Mouse (Mus musculus): ENCODE measurements around the gene Xrcc3. TPM values are rescaled to one million over a fixed set of nuclear protein-coding genes. Genes with fewer than 3 reads are reported as not detected.
A peak's percentile ranks its signal among the peaks of the same experiment; 100 is the strongest.

Xrcc3 gene
- polyA plus RNA-seq, 1 experiment from 2014 or later: 8.0 TPM

GRCm38 (mm10) chr12:111842565-111843433, 29.1 kb upstream of the Xrcc3 start:
- no peak for ATAC-seq (ENCODE audit: insufficient number of reproducible peaks, insufficient read depth, low FRiP score, low TSS enrichment, low read depth)
- Histone ChIP-seq H3K36me3 (peaks cover 27% of the 10 kb centered on the region), H3K4me1 (replicated peaks) (no peaks in the 10 kb centered on the region; the same call in 1 of the 2 replicates), H3K27ac (no peak overlapping the region), H3K4me3 (replicated peaks) (no peak overlapping the region), H3K9ac (replicated peaks) (no peak overlapping the region), H3K27me3 (no peaks in the 10 kb centered on the region), H3K9me3 (no peaks in the 10 kb centered on the region), H3K4me2 (no peak overlapping the region)
- WGBS: 72% methylated on average over 15 of the region's 15 CpGs

DNA sequence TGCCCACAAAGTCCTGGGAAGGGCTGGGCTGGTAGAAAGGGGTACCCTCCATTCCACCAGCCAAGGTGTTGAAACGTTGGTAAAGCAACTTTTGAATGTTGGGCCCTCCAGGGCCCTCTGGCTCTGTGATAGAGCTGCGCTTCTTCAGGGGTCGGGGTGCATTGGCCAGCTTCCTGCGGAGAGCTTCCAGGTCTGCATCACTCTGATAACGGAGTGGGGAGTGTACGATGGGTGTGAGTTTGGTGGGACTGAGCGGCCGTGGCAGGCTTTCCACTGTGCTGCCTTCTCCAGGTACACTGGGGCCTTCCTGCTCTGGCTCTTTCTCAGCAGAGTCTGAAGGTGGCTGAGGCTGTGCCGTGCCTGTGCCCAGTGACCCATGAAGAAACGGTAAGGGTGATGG, 19.8 kb upstream of the Xrcc3 start:
- Histone ChIP-seq H3K36me3 (peaks cover 91% of the 10 kb centered on the region), H3K4me3 (replicated peaks) (no peak overlapping the region), H3K27ac (no peak overlapping the region), H3K9ac (replicated peaks) (no peak overlapping the region), H3K4me2 (no peak overlapping the region), H3K4me1 (replicated peaks) (no peaks in the 10 kb centered on the region), H3K27me3 (no peaks in the 10 kb centered on the region), H3K9me3 (no peaks in the 10 kb centered on the region)
- ATAC-seq (ENCODE audit: insufficient number of reproducible peaks, insufficient read depth, low FRiP score, low TSS enrichment, low read depth): no peak
- WGBS: 89% methylated on average over 10 of the region's 10 CpGs

- no peak overlapping the region for H3K4me2 ChIP-seq
- no peak overlapping the region for H3K27ac ChIP-seq
- H3K27me3 ChIP-seq: no peaks in the 10 kb centered on the region
- H3K4me3 ChIP-seq (replicated peaks): no peak overlapping the region
- H3K9me3 ChIP-seq: no peaks in the 10 kb centered on the region
- peaks cover 92% of the 10 kb centered on the region for H3K36me3 ChIP-seq
- ATAC-seq (ENCODE audit: insufficient number of reproducible peaks, insufficient read depth, low FRiP score, low TSS enrichment, low read depth): no peak
- no peaks in the 10 kb centered on the region for H3K4me1 ChIP-seq (replicated peaks)
- 82% methylated on average over 5 of the region's 5 CpGs for WGBS
- no peak overlapping the region for H3K9ac ChIP-seq (replicated peaks)
Measured at GRCm38 (mm10) chr12:111832643-111833042, 19.0 kb upstream of the Xrcc3 start.

GRCm38 (mm10) chr12:111830375-111830774, 16.7 kb upstream of the Xrcc3 start:
- 90% methylated on average over 10 of the region's 10 CpGs for WGBS

GRCm38 (mm10) chr12:111829954-111830353, 16.3 kb upstream of the Xrcc3 start:
- H3K4me2 ChIP-seq: no peak overlapping the region
- H3K4me1 ChIP-seq (replicated peaks): no peaks in the 10 kb centered on the region
- H3K36me3 ChIP-seq: peaks cover 100% of the 10 kb centered on the region
- no peaks in the 10 kb centered on the region for H3K9me3 ChIP-seq
- WGBS: 91% methylated on average over 9 of the region's 9 CpGs
- H3K27ac ChIP-seq: no peak overlapping the region
- no peak for ATAC-seq (ENCODE audit: insufficient number of reproducible peaks, insufficient read depth, low FRiP score, low TSS enrichment, low read depth)
- no peak overlapping the region for H3K4me3 ChIP-seq (replicated peaks)
- no peaks in the 10 kb centered on the region for H3K27me3 ChIP-seq
- H3K9ac ChIP-seq (replicated peaks): no peak overlapping the region

More at GRCm38 (mm10) chr12:111830375-111830774, 16.7 kb upstream of the Xrcc3 start:
- no peak overlapping the region for H3K27ac ChIP-seq
- H3K27me3 ChIP-seq: no peaks in the 10 kb centered on the region
- no peaks in the 10 kb centered on the region for H3K9me3 ChIP-seq
- no peaks in the 10 kb centered on the region for H3K4me1 ChIP-seq (replicated peaks)
- H3K4me2 ChIP-seq: no peak overlapping the region
- ATAC-seq (ENCODE audit: insufficient number of reproducible peaks, insufficient read depth, low FRiP score, low TSS enrichment, low read depth): no peak
- H3K36me3 ChIP-seq: peaks cover 100% of the 10 kb centered on the region
- H3K4me3 ChIP-seq (replicated peaks): no peak overlapping the region
- no peak overlapping the region for H3K9ac ChIP-seq (replicated peaks)

GRCm38 (mm10) chr12:111829447-111829846, 15.8 kb upstream of the Xrcc3 start:
- Histone ChIP-seq H3K27ac (no peak overlapping the region), H3K36me3 (peaks cover 100% of the 10 kb centered on the region), H3K9ac (replicated peaks) (no peak overlapping the region), H3K27me3 (no peaks in the 10 kb centered on the region), H3K4me3 (replicated peaks) (no peak overlapping the region), H3K9me3 (no peaks in the 10 kb centered on the region), H3K4me2 (no peak overlapping the region), H3K4me1 (replicated peaks) (no peaks in the 10 kb centered on the region)
- 87% methylated on average over 5 of the region's 5 CpGs for WGBS
- ATAC-seq (ENCODE audit: insufficient number of reproducible peaks, insufficient read depth, low FRiP score, low TSS enrichment, low read depth): no peak

- no peaks in the 10 kb centered on the region for H3K4me1 ChIP-seq (replicated peaks)
- H3K4me2 ChIP-seq: no peak overlapping the region
- H3K9ac ChIP-seq (replicated peaks): no peak overlapping the region
- H3K27me3 ChIP-seq: no peaks in the 10 kb centered on the region
- H3K36me3 ChIP-seq: peaks cover 97% of the 10 kb centered on the region
- 93% methylated on average over 12 of the region's 12 CpGs for WGBS
- no peak overlapping the region for H3K4me3 ChIP-seq (replicated peaks)
- H3K9me3 ChIP-seq: no peaks in the 10 kb centered on the region
- no peak for ATAC-seq (ENCODE audit: insufficient number of reproducible peaks, insufficient read depth, low FRiP score, low TSS enrichment, low read depth)
- no peak overlapping the region for H3K27ac ChIP-seq
Measured at GRCm38 (mm10) chr12:111827556-111827955, 13.9 kb upstream of the Xrcc3 start.

GRCm38 (mm10) chr12:111821931-111822330, 8.3 kb upstream of the Xrcc3 start:
- ATAC-seq (ENCODE audit: insufficient number of reproducible peaks, insufficient read depth, low FRiP score, low TSS enrichment, low read depth): no peak
- Histone ChIP-seq H3K4me2 (no peak overlapping the region), H3K27ac (no peak overlapping the region), H3K27me3 (no peaks in the 10 kb centered on the region), H3K9me3 (no peaks in the 10 kb centered on the region), H3K36me3 (peaks cover 69% of the 10 kb centered on the region), H3K9ac (replicated peaks) (no peak overlapping the region), H3K4me1 (replicated peaks) (0 out of 2 replicates have a peak, but pooled peaks cover 6% of the 10 kb centered on the region), H3K4me3 (replicated peaks) (no peak overlapping the region)
- WGBS: 79% methylated on average over 4 of the region's 4 CpGs

- no peak overlapping the region for H3K4me3 ChIP-seq (replicated peaks)
- no peaks in the 10 kb centered on the region for H3K27me3 ChIP-seq
- no peaks in the 10 kb centered on the region for H3K9me3 ChIP-seq
- no peak overlapping the region for H3K9ac ChIP-seq (replicated peaks)
- peaks cover 56% of the 10 kb centered on the region for H3K36me3 ChIP-seq
- WGBS: 68% methylated on average over 7 of the region's 7 CpGs
- no peak overlapping the region for H3K4me2 ChIP-seq
- H3K27ac ChIP-seq: no peak overlapping the region
- ATAC-seq (ENCODE audit: insufficient number of reproducible peaks, insufficient read depth, low FRiP score, low TSS enrichment, low read depth): no peak
- peaks cover 17% of the 10 kb centered on the region for H3K4me1 ChIP-seq (replicated peaks)
Measured at GRCm38 (mm10) chr12:111820708-111821107, 7.0 kb upstream of the Xrcc3 start.

DNA sequence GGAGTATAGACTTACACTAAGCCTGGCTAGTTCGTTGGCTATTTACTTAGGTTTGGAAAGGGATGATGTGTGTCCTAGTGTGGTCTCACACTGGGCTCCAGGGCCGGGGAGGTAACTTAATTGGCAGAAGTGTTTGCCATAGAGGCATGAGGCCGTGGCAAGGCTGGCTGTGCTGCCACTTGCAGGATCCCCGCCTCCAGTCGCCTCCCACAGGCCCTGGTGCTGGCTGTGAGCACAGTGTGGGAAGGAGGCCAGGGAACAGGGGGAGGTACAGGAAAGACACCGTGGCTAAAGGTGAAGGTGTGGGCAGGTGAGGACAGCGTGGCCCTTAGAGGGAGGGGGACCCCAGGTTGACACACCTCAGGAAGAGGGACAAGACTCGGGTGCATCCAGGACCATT, 6.3 kb upstream of the Xrcc3 start:
- H3K4me2 ChIP-seq: no peak overlapping the region
- no peak overlapping the region for H3K9ac ChIP-seq (replicated peaks)
- WGBS: 78% methylated on average over 8 of the region's 8 CpGs
- H3K4me1 ChIP-seq (replicated peaks): peaks cover 25% of the 10 kb centered on the region
- ATAC-seq (ENCODE audit: insufficient number of reproducible peaks, insufficient read depth, low FRiP score, low TSS enrichment, low read depth): no peak
- H3K4me3 ChIP-seq (replicated peaks): no peak overlapping the region
- H3K27ac ChIP-seq: no peak overlapping the region
- peaks cover 49% of the 10 kb centered on the region for H3K36me3 ChIP-seq
- H3K27me3 ChIP-seq: no peaks in the 10 kb centered on the region
- no peaks in the 10 kb centered on the region for H3K9me3 ChIP-seq

DNA sequence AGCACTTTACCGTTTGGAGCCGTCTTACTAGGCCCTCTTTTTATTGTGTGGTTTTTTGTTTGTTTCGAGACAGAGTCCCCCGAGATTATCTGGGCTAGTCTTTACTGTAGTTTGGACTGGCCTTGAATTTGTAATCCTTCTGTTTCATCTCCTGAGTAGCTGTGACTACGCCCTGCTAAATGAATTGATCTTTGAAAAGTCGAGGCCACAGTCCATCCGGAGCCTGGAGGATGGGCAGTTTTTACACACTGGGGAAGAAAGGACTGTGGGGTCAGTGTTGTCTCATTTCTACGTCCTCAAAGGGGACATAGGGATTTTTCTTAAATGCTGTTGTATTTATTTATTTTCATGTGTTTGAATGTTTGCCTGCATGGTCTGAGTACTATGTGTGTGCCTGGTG, 4.3 kb upstream of the Xrcc3 start:
- Histone ChIP-seq H3K27ac (no peak overlapping the region), H3K4me2 (no peak overlapping the region), H3K4me3 (replicated peaks) (no peak overlapping the region), H3K4me1 (replicated peaks) (peaks cover 30% of the 10 kb centered on the region), H3K9me3 (no peaks in the 10 kb centered on the region), H3K9ac (replicated peaks) (no peak overlapping the region), H3K36me3 (peaks cover 29% of the 10 kb centered on the region), H3K27me3 (no peaks in the 10 kb centered on the region)
- WGBS: 91% methylated on average over 8 of the region's 8 CpGs
- no peak for ATAC-seq (ENCODE audit: insufficient number of reproducible peaks, insufficient read depth, low FRiP score, low TSS enrichment, low read depth)

DNA sequence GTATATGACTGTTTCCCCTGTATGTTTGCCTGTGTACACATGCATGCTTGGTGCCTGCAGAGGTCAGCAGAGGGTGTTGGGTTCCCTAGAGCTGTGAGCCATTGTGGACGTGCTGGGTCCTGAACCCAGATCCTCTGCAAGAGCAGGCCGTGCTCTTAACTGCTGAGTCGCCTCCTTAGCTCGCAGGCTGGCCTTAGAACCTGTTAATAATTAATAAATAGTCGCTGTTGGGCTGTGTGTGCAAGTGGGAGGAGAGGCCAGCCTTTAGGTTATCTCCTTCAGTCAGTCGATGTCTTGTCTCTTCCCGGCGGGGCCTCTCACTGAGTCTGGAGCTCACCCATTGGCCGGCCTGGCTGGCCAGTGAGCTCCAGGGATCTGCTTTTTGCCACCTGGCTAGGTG, 3.3 kb upstream of the Xrcc3 start:
- H3K4me1 ChIP-seq (replicated peaks): peaks cover 40% of the 10 kb centered on the region
- H3K4me3 ChIP-seq (replicated peaks): no peak overlapping the region
- no peak for ATAC-seq (ENCODE audit: insufficient number of reproducible peaks, insufficient read depth, low FRiP score, low TSS enrichment, low read depth)
- WGBS: 79% methylated on average over 9 of the region's 9 CpGs
- no peaks in the 10 kb centered on the region for H3K27me3 ChIP-seq
- H3K4me2 ChIP-seq: peak overlapping the region; percentile 35; the same call in 1 of the 2 replicates
- H3K27ac ChIP-seq: no peak overlapping the region
- 0 out of 2 replicates have a peak overlapping the region, but pooled peaks have one; percentile 28 for H3K9ac ChIP-seq (replicated peaks)
- H3K36me3 ChIP-seq: peaks cover 24% of the 10 kb centered on the region
- no peaks in the 10 kb centered on the region for H3K9me3 ChIP-seq
